Comparison of ENCODE assay signal across 12 mouse cellular contexts in genomic region chr12:32123559-32123958, GRCm38 (mm10).
A peak's percentile ranks its signal among the peaks of the same experiment; 100 is the strongest.
DNase-seq lines count a peak whose midpoint lies in the region; ATAC-seq and TF ChIP-seq lines count a peak whose summit lies in the region.
"Had no signal": no experiment of that assay in that cellular context is flagged by ENCODE, and none has a peak within 500 bp of the region (broad histone marks: within the 10 kb centered on the region; RNA-seq: fewer than 3 reads in every experiment).

No protein-coding gene starts in this region.

- H3K9ac ChIP-seq in lung, embryonic 14.5 days: no peak overlapping the region
- no peak overlapping the region for H3K9ac ChIP-seq in heart, embryonic 12.5 days
- no peak overlapping the region for H3K9ac ChIP-seq in hindbrain, embryonic 14.5 days
- H3K9ac ChIP-seq: limb, embryonic 15.5 days; neural tube, embryonic 13.5 days had no signal

- no peak for ATAC-seq in lung, embryonic 14.5 days (ENCODE audit: insufficient read depth)
- peak; percentile 89 for ATAC-seq in heart, embryonic 12.5 days (ENCODE audit: insufficient number of reproducible peaks, low FRiP score)
- no peak for ATAC-seq in hindbrain, embryonic 14.5 days (ENCODE audit: low FRiP score)

- no peak for TF ChIP-seq POLR2A in lung, adult 2 months (IDR thresholded peaks at IDR 0.05; ENCODE audit: borderline replicate concordance, extremely low read depth, low read depth, low read length)

- 58% methylated on average over 5 of the region's 5 CpGs for WGBS in lung, embryonic 14.5 days
- 64% methylated on average over 5 of the region's 5 CpGs for WGBS in lung, adult 2 months
- 27% methylated on average over 5 of the region's 5 CpGs for WGBS in heart, embryonic 12.5 days
- WGBS in hindbrain, embryonic 14.5 days: 86% methylated on average over 5 of the region's 5 CpGs

- no peak for TF ChIP-seq CTCF in lung, embryonic 14.5 days (IDR thresholded peaks at IDR 0.05; ENCODE audit: low read depth)
- no peak for TF ChIP-seq CTCF in lung, adult 2 months (IDR thresholded peaks at IDR 0.05; ENCODE audit: insufficient read depth, low read length)

- H3K4me3 ChIP-seq in lung, embryonic 14.5 days (ENCODE audit: low read depth, low read length): no peak overlapping the region
- no peak overlapping the region for H3K4me3 ChIP-seq in lung, adult 2 months (replicated peaks; ENCODE audit: extremely low read depth, low read depth, low read length)
- H3K4me3 ChIP-seq in heart, embryonic 12.5 days: no peak overlapping the region
- peak overlapping the region; percentile 86 for H3K4me3 ChIP-seq in megakaryocyte, embryonic 14.5 days (replicated peaks)
- no peak overlapping the region for H3K4me3 ChIP-seq in hindbrain, embryonic 14.5 days (replicated peaks; ENCODE audit: low read length)
- H3K4me3 ChIP-seq: limb, embryonic 15.5 days; neural tube, embryonic 13.5 days had no signal

- no peaks in the 10 kb centered on the region for H3K36me3 ChIP-seq in lung, embryonic 14.5 days (ENCODE audit: insufficient read depth)
- H3K36me3 ChIP-seq in heart, embryonic 12.5 days: no peaks in the 10 kb centered on the region
- H3K36me3 ChIP-seq in megakaryocyte, embryonic 14.5 days (replicated peaks; ENCODE audit: low read length): no peaks in the 10 kb centered on the region
- no peaks in the 10 kb centered on the region for H3K36me3 ChIP-seq in hindbrain, embryonic 14.5 days (replicated peaks; ENCODE audit: control insufficient read depth, insufficient read depth)
- H3K36me3 ChIP-seq: limb, embryonic 15.5 days; neural tube, embryonic 13.5 days had no signal

- H3K4me2 ChIP-seq in lung, embryonic 14.5 days: no peak overlapping the region
- H3K4me2 ChIP-seq in heart, embryonic 12.5 days: no peak overlapping the region
- no peak overlapping the region for H3K4me2 ChIP-seq in hindbrain, embryonic 14.5 days (replicated peaks)
- H3K4me2 ChIP-seq: limb, embryonic 15.5 days; neural tube, embryonic 13.5 days had no signal

- H3K9me3 ChIP-seq in lung, embryonic 14.5 days (ENCODE audit: low read depth, low read length): no peaks in the 10 kb centered on the region
- no peaks in the 10 kb centered on the region for H3K9me3 ChIP-seq in heart, embryonic 12.5 days (replicated peaks)
- no peaks in the 10 kb centered on the region for H3K9me3 ChIP-seq in megakaryocyte, embryonic 14.5 days
- H3K9me3 ChIP-seq in hindbrain, embryonic 14.5 days (ENCODE audit: control insufficient read depth, low read length): no peaks in the 10 kb centered on the region
- H3K9me3 ChIP-seq: limb, embryonic 15.5 days; neural tube, embryonic 13.5 days had no signal

- H3K4me1 ChIP-seq in lung, embryonic 14.5 days (ENCODE audit: insufficient read depth): no peaks in the 10 kb centered on the region
- H3K4me1 ChIP-seq in lung, adult 2 months (ENCODE audit: control insufficient read depth, insufficient read depth, low read length): no peaks in the 10 kb centered on the region
- H3K4me1 ChIP-seq in heart, embryonic 12.5 days (replicated peaks): peaks cover 10% of the 10 kb centered on the region
- peaks cover 64% of the 10 kb centered on the region for H3K4me1 ChIP-seq in megakaryocyte, embryonic 14.5 days
- no peaks in the 10 kb centered on the region for H3K4me1 ChIP-seq in hindbrain, embryonic 14.5 days (replicated peaks; ENCODE audit: control insufficient read depth, insufficient read depth, low read length)

- peak overlapping the region; percentile 43; the same call in 1 of the 2 replicates for H3K27ac ChIP-seq in lung, embryonic 14.5 days (ENCODE audit: low read depth)
- no peak overlapping the region for H3K27ac ChIP-seq in heart, embryonic 12.5 days (ENCODE audit: poor library complexity, severe bottlenecking)
- H3K27ac ChIP-seq in hindbrain, embryonic 14.5 days: no peak overlapping the region
- H3K27ac ChIP-seq: limb, embryonic 15.5 days; neural tube, embryonic 13.5 days had no signal

- H3K27me3 ChIP-seq in lung, embryonic 14.5 days (ENCODE audit: insufficient read depth, low read length): no peaks in the 10 kb centered on the region
- 0 out of 2 replicates have a peak, but pooled peaks cover 3% of the 10 kb centered on the region for H3K27me3 ChIP-seq in heart, embryonic 12.5 days (replicated peaks)
- H3K27me3 ChIP-seq in megakaryocyte, embryonic 14.5 days (replicated peaks): no peaks in the 10 kb centered on the region
- H3K27me3 ChIP-seq in hindbrain, embryonic 14.5 days (ENCODE audit: control insufficient read depth, insufficient read depth, low read length): no peaks in the 10 kb centered on the region
- H3K27me3 ChIP-seq: limb, embryonic 15.5 days; neural tube, embryonic 13.5 days had no signal

- DNase-seq in lung, embryonic 14.5 days: peak; percentile 13
- DNase-seq in lung, adult 2 months: no peak
- peak; percentile 79 to 87 for DNase-seq in adrenal gland, postnatal 36 days
- no peak for DNase-seq in frontal cortex, postnatal 14 days (ENCODE audit: low spot score in 2 of 2)
- DNase-seq in urinary bladder, adult 2 months (ENCODE audit: low spot score): no peak
- DNase-seq in hindbrain, embryonic 14.5 days (ENCODE audit: low spot score): no peak
- DNase-seq: gastrocnemius, postnatal 10 days; kidney, adult 8-10 months had no signal

Comparison
In these comparisons a context has a peak if more than half of its experiments do, and no peak if none do; other contexts are left out.
1. DNase-seq: peak in lung, embryonic 14.5 days (single experiment) and adrenal gland, postnatal 36 days (2 of 2); none in lung, adult 2 months (single experiment), frontal cortex, postnatal 14 days (0 of 2), urinary bladder, adult 2 months (single experiment) and hindbrain, embryonic 14.5 days (single experiment).